Mouse (Mus musculus) cerebellum, adult 2 months (tissue): Measurements from ENCODE around the gene Nyx.

Experiments used
- CTCF ChIP-seq: fragments of 200-500 bp; IDR thresholded peaks from 2 replicates; pipeline ENCODE4 v1.5.1; 2011; ENCODE audit warnings: low read depth, mild to moderate bottlenecking, control low read depth, low read length, moderate library complexity, borderline replicate concordance; ENCODE audit not compliant: insufficient read depth
- POLR2A ChIP-seq: fragments of 200-500 bp; IDR thresholded peaks from 2 replicates; pipeline ENCODE4 v1.6.1; 2011; ENCODE audit warnings: low read length, control low read depth, borderline replicate concordance; ENCODE audit not compliant: insufficient read depth

- TF ChIP-seq POLR2A (no peak), CTCF (no peak)
Measured at GRCm38 (mm10) chrX:13519408-13519783, 53.5 kb downstream of the Nyx start.
